Mouse (Mus musculus): ENCODE data around the gene Rtn1. TPM values are rescaled to one million over a fixed set of nuclear protein-coding genes. Genes with fewer than 3 reads are reported as not detected.

Gene Rtn1
- polyA plus RNA-seq, 2 experiments = 2.4 to 5.9 TPM

DNA sequence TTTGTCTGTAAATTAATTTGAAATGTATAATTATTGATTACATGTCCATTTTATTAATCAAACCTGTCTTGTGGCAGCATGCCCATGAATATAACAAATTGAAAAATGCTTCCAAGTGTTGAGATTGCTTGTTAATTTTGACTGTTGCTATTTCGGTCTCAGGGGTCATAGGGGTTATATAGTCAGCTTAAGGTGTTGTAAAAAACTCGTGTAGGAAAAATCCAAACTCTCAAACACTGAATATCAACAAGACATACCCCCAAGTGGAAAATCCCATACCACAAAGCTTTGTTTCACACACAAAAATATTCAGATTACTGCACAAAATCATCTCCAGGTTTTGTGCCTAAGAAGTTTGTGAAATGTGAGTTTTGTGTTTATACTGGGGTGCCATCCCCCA lies 18.5 kb downstream of the Rtn1 start:
- Histone ChIP-seq H3K27ac (replicated peaks; ENCODE audit: low read depth, low read length) (no peak overlapping the region), H3K4me3 (replicated peaks; ENCODE audit: low read length) (no peak overlapping the region), H3K27me3 (ENCODE audit: control insufficient read depth, insufficient read depth, low read length) (no peaks in the 10 kb centered on the region), H3K4me2 (replicated peaks; ENCODE audit: low read depth, low read length, severe bottlenecking) (no peak overlapping the region), H3K9ac (ENCODE audit: low read depth, low read length, severe bottlenecking) (no peak overlapping the region), H3K9me3 (ENCODE audit: control insufficient read depth, low read length) (no peaks in the 10 kb centered on the region), H3K4me1 (ENCODE audit: control insufficient read depth, insufficient read depth, low read length) (peaks cover 3% of the 10 kb centered on the region; the same call in 1 of the 2 replicates), H3K36me3 (ENCODE audit: control insufficient read depth, insufficient read depth, low read length) (no peaks in the 10 kb centered on the region)
- TF ChIP-seq POLR2A (IDR thresholded peaks at IDR 0.05; ENCODE audit: borderline replicate concordance, extremely low read depth, insufficient read depth, insufficient read length) = no peak
- WGBS = 52% methylated on average over 2 of the region's 2 CpGs
- ATAC-seq (ENCODE audit: low FRiP score, low read depth) (no peak), DNase-seq (ENCODE audit: low spot score) (no peak)

GRCm38 (mm10) chr12:72389377-72390103 lies 19.3 kb downstream of the Rtn1 start:
- H3K27ac ChIP-seq (replicated peaks; ENCODE audit: low read depth, low read length) = no peak overlapping the region
- TF ChIP-seq POLR2A (IDR thresholded peaks at IDR 0.05; ENCODE audit: borderline replicate concordance, extremely low read depth, insufficient read depth, insufficient read length) = no peak
- no peak overlapping the region for H3K4me2 ChIP-seq (replicated peaks; ENCODE audit: low read depth, low read length, severe bottlenecking)
- H3K27me3 ChIP-seq (ENCODE audit: control insufficient read depth, insufficient read depth, low read length) = no peaks in the 10 kb centered on the region
- H3K36me3 ChIP-seq (ENCODE audit: control insufficient read depth, insufficient read depth, low read length) = no peaks in the 10 kb centered on the region
- 65% methylated on average over 14 of the region's 14 CpGs for WGBS
- DNase-seq (ENCODE audit: low spot score) = no peak
- no peak overlapping the region for H3K4me3 ChIP-seq (replicated peaks; ENCODE audit: low read length)
- no peaks in the 10 kb centered on the region for H3K9me3 ChIP-seq (ENCODE audit: control insufficient read depth, low read length)
- H3K9ac ChIP-seq (ENCODE audit: low read depth, low read length, severe bottlenecking) = no peak overlapping the region
- peaks cover 3% of the 10 kb centered on the region; the same call in 1 of the 2 replicates for H3K4me1 ChIP-seq (ENCODE audit: control insufficient read depth, insufficient read depth, low read length)
- ATAC-seq (ENCODE audit: low FRiP score, low read depth) = no peak

GRCm38 (mm10) chr12:72388835-72389234 lies 20.0 kb downstream of the Rtn1 start:
- Histone ChIP-seq H3K9ac (ENCODE audit: low read depth, low read length, severe bottlenecking) (no peak overlapping the region), H3K36me3 (ENCODE audit: control insufficient read depth, insufficient read depth, low read length) (no peaks in the 10 kb centered on the region), H3K4me1 (ENCODE audit: control insufficient read depth, insufficient read depth, low read length) (peaks cover 3% of the 10 kb centered on the region; the same call in 1 of the 2 replicates), H3K4me2 (replicated peaks; ENCODE audit: low read depth, low read length, severe bottlenecking) (no peak overlapping the region), H3K27me3 (ENCODE audit: control insufficient read depth, insufficient read depth, low read length) (no peaks in the 10 kb centered on the region), H3K9me3 (ENCODE audit: control insufficient read depth, low read length) (no peaks in the 10 kb centered on the region), H3K4me3 (replicated peaks; ENCODE audit: low read length) (no peak overlapping the region), H3K27ac (replicated peaks; ENCODE audit: low read depth, low read length) (no peak overlapping the region)
- DNase-seq (ENCODE audit: low spot score) (no peak), ATAC-seq (ENCODE audit: low FRiP score, low read depth) (no peak)
- TF ChIP-seq POLR2A (IDR thresholded peaks at IDR 0.05; ENCODE audit: borderline replicate concordance, extremely low read depth, insufficient read depth, insufficient read length) = no peak
- WGBS = 85% methylated on average over 5 of the region's 5 CpGs

DNA sequence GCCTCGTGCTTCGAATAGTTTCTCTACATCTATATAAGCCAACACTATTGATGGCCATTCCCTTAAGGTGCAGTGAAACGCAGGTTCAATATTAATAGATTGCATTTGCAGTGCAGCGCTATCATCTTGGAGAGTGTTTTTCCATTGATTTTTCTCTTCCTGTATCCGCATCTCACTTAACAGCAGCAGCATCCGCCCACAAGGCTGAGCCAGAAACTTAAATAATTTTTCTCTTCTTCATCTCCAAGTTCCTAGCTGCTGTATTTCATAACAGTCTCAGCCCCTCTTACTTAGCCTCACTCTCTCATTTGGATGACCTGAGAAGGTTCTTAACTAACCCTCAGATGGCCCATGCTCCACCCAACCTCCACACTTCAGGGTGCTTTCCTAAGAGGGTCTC lies 20.7 kb downstream of the Rtn1 start:
- Histone ChIP-seq H3K9ac (ENCODE audit: low read depth, low read length, severe bottlenecking) (no peak overlapping the region), H3K27ac (replicated peaks; ENCODE audit: low read depth, low read length) (no peak overlapping the region), H3K4me2 (replicated peaks; ENCODE audit: low read depth, low read length, severe bottlenecking) (no peak overlapping the region), H3K9me3 (ENCODE audit: control insufficient read depth, low read length) (no peaks in the 10 kb centered on the region), H3K4me1 (ENCODE audit: control insufficient read depth, insufficient read depth, low read length) (peaks cover 3% of the 10 kb centered on the region; the same call in 1 of the 2 replicates), H3K4me3 (replicated peaks; ENCODE audit: low read length) (no peak overlapping the region), H3K27me3 (ENCODE audit: control insufficient read depth, insufficient read depth, low read length) (no peaks in the 10 kb centered on the region), H3K36me3 (ENCODE audit: control insufficient read depth, insufficient read depth, low read length) (no peaks in the 10 kb centered on the region)
- WGBS = 94% methylated on average over 6 of the region's 6 CpGs
- no peak for TF ChIP-seq POLR2A (IDR thresholded peaks at IDR 0.05; ENCODE audit: borderline replicate concordance, extremely low read depth, insufficient read depth, insufficient read length)
- ATAC-seq (ENCODE audit: low FRiP score, low read depth) (no peak), DNase-seq (ENCODE audit: low spot score) (no peak)

GRCm38 (mm10) chr12:72376309-72376708 lies 32.5 kb downstream of the Rtn1 start:
- DNase-seq (ENCODE audit: low spot score) = no peak
- 94% methylated on average over 5 of the region's 5 CpGs for WGBS
- Histone ChIP-seq H3K36me3 (ENCODE audit: control insufficient read depth, insufficient read depth, low read length) (no peaks in the 10 kb centered on the region), H3K9me3 (ENCODE audit: control insufficient read depth, low read length) (no peaks in the 10 kb centered on the region), H3K27me3 (ENCODE audit: control insufficient read depth, insufficient read depth, low read length) (no peaks in the 10 kb centered on the region), H3K4me1 (ENCODE audit: control insufficient read depth, insufficient read depth, low read length) (0 out of 2 replicates have a peak, but pooled peaks cover 3% of the 10 kb centered on the region), H3K27ac (replicated peaks; ENCODE audit: low read depth, low read length) (no peak overlapping the region), H3K9ac (ENCODE audit: low read depth, low read length, severe bottlenecking) (no peak overlapping the region), H3K4me2 (replicated peaks; ENCODE audit: low read depth, low read length, severe bottlenecking) (no peak overlapping the region), H3K4me3 (replicated peaks; ENCODE audit: low read length) (no peak overlapping the region)
- TF ChIP-seq POLR2A (IDR thresholded peaks at IDR 0.05; ENCODE audit: borderline replicate concordance, extremely low read depth, insufficient read depth, insufficient read length) = no peak
- no peak for ATAC-seq (ENCODE audit: low FRiP score, low read depth)
